Mouse (Mus musculus) spleen, postnatal 14 days (tissue): ENCODE measurements around the gene C1ql2.

Experiments used
- DNase-seq, 2 experiments: peaks; one replicate each; pipeline ENCODE4 v3.0.0; 2021 to 2022; ENCODE audit warnings: low spot score in 2 of 2

C1ql2 gene

GRCm38 (mm10) chr1:120385029-120385571 is 44.7 kb downstream of the C1ql2 start:
- no peak for DNase-seq

GRCm38 (mm10) chr1:120389734-120390133 is 49.4 kb downstream of the C1ql2 start:
- no peak for DNase-seq

- DNase-seq: peak; percentile 41 to 58
Observed at GRCm38 (mm10) chr1:120390336-120390735, 50.0 kb downstream of the C1ql2 start.
